Mouse (Mus musculus): ENCODE measurements around the gene Otub2.

Otub2 gene

DNA sequence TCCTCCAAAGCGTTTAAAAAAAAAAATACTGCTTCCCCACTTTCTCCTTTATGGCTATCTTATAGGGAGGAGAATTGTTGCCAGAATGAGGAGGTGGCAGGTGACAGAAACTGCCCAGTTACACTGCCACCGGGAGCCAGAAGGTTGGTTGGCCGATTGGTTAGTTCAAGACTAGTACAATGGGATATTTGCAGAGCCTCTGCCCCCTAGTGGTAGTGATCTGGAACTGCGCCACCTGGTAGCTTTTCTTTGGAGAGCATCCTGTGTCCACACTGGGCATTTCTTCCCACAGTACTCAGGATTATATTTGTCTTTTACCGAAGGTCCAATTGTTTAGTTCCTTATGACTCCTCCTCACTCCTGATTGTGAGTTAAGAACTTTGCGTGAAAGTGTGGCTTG is 16.8 kb upstream of the Otub2 start:
- no peak for DNase-seq (ENCODE audit: low spot score in 2 of 2)

DNA sequence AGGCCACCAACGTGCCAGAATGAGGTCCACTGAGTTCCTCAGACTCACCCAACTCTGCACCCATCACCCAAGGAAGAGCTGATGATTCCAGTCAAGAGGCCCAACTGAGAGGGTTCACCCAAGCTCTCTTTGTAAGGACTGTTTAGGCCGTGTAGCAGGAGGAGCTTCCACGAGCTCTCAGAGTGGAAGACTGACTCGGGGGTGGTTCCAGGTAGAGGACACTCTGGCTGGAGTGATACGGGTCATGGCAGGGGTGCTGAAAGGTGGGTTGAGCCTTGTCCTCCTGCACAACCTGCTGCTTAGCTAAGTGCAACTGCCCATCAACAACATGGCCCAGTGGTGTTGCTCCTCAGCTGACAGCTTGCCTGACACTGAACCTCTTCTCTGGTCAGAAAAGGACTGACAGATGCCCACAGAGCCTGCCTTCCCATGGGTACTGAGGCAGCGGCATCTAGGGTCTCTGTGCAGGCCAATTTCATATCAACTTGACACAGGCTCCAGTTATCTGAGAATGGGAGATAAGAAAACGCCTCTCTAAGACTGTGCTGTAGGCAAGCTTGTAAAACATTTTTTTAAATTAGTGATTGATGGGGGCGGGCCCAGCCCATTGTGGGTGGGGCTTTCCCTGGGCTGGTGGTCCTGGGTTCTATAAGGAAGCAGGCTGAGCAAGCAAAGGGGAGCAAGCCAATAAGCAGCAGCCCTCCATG is 14.8 kb upstream of the Otub2 start:
- DNase-seq (ENCODE audit: low spot score in 2 of 2): no peak

DNA sequence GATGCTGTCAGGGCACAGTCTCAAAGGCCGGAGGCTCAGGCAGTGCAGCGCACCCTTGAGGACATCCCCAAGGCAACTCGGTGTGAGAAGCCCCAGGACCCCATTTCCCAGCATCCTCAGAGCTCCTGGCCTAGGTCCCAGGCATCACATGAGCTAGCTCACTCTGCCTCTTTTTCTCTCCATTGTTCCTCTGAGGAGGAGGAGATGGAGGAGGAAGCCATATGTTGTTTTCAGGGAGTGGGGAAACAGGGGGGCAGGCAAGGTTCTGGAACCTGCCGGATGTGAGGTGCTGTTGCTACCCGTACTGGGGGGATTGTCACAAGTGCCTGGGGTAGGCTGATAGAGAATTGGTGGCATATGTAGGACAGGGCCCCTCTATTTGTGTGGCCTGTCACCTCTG is 12.4 kb upstream of the Otub2 start:
- DNase-seq (ENCODE audit: low spot score in 2 of 2): peak in 1 of 2 experiments; percentile 44

DNA sequence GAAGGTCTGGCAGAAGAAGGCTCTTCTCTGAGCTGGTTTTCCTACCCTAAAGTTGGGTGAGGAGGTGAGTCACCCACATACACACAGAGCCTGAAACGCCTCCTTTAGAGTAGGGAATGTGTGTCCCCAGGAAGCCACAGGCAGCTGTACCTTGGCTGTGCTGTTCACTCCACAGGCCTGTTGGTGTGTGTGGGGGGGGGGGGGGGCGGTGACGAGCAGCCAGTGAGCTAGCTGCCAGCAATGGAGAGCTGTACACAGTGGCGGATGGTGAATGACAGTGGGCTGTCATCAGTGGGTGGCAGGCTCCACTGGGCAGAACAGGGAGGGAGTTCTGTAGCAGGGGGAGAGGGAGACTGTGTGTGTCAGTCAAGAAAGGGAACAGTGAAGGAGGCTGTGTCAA is 11.7 kb upstream of the Otub2 start:
- no peak for DNase-seq (ENCODE audit: low spot score in 2 of 2)

DNA sequence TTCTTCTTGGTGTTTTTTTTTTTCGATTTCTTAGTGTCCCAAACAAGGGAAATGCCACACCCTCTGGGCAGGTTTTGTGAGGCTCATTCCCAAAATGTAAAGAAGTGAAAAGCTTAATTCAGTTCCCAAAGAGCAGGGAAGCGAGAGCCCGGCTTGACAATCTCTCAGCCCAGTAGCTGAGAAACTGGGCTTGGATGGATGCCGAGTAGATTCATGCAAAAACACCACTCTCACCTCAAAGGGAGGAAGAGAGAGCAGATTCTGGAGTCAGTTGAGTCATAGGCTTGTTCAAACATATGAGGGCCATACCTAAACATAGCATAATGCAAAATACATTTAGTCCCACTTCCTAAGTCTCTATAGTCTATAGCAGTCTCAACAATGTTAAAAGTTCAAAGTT is 8.3 kb upstream of the Otub2 start:
- no peak for DNase-seq (ENCODE audit: low spot score in 2 of 2)

DNA sequence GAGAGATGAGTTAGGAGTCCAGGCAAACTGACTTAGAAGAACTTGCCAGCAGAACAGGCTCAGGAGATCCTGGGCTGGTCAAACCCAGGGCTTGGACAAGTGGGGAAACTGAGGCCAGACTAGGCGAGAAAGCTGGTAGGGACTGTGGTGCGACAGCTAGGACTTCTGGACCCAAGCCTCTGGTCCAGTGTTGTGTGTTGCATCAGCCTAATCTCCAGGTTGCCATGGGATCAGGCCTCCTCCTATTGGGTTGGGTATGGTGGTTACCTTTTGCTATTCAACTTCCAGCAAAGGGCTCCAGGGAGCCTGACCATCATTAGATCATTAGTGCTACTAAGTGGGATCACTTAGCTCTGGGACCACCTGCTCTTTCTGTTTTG is 856 bp downstream of the Otub2 start:
- no peak for DNase-seq (ENCODE audit: low spot score in 2 of 2)

DNA sequence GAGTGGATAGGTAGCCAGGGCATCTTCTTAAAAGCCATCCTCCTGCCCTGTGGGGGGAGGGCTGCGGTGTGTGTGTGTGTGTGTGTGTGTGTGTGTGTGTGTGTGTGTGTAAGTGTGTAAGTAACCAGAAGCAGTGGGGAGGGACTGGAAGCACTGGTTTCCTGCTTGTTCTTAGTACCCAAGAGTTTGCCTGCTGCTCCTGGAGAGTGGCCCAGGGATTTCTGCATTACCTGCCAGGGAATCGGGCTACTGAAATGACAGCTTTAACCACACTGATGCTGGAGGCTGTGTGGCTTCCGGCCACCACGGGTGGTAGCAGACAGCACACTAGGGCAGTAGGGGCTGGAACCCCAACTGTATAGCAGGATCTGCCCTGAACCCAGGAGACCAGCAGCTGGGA is 1.5 kb downstream of the Otub2 start:
- no peak for DNase-seq (ENCODE audit: low spot score in 2 of 2)

DNA sequence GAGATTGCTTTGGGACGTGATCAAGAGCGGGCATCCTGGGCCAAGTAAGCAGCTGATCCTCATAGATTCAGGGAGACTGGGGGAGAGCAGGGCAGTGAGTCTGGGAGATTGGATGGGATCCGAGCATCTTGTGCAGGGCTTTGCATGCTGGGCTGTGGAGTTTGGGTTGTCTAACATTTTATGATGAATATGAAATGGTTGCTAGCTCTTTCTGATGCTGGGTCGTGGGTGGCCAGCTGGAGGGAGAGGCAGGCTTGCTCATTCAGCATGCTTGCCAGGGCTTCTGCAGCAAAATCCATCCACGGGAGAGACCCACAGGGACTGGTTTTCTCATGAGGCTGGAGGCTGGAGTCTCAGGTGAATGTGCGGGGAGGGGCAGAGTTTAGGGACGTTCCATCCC is 2.6 kb downstream of the Otub2 start:
- no peak for DNase-seq (ENCODE audit: low spot score in 2 of 2)

DNA sequence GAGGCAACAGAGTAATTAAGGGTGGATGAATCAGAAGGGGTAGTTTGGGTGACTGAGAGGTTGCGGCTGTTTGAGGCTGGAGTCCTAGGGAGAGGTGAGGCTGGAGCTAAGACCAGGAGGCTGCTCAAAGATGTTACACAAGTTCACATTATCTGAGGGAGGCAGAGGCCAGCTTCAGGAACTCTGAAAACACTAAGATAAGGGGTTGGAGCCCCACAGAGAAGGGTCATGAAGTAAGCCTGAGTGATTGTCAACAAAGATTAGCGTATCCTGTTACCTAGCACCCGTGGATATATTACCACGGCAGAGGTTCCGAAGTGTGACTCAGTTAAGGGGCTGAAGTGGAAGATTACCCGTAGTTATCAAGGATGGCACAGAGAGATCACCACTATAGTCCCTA is 5.0 kb downstream of the Otub2 start:
- no peak for DNase-seq (ENCODE audit: low spot score in 2 of 2)

DNA sequence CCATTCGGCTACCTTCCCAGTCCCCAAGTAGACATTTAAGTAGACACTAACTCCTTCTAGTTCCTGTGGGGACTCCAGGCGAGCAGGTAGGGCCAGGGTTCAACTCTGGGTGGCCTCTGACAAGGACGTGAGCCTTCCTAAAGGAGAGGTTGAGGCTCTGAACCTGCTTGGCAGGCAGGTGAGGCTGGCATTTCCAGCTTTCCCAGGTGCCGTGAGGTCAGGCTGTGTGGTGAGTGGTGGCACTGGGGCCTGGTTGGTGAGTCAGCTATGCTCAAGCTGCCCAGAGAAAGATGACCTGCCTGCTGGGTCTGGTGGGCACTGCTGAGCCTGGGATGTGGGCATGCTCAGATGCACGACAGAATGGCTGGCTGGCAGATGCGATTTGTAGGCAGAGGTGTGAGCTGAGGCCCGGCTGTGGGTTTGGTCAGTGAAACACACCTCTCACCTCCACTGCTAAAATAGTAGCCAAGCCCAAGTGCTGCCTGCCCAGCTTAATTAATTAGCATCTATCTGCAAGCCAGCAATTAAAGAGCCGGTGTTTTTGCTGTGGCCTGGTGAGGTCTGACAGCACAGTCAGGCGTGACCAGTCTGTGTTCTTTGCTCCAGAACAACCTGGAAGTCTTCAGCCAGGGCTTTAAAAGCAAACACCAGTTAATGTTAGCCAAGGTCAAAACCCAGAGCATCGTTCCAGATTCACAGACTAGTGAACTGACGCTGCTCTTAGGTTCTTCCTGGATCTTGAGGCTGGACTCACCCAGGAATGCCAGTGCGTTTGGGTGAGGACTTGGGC is 7.2 kb downstream of the Otub2 start:
- DNase-seq (ENCODE audit: low spot score in 2 of 2): no peak

DNA sequence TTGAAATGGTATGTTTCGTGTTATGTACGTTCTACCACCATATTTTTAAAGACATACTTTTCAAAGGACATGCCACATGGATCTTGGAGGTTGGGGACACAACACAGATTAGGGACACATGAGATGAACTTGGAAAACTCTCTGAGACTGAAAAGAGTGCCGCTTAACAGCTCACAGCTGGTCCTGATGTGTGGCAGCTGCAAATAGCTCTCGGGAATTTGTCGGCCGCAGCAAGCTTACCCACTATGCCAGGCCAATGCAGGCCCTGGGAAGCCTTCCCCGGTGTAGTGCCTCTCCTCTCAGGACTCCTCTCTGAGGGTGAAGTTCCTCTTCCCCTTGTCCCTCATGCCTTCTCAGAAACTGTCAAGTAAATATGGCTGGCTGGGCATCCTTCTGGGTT is 8.3 kb downstream of the Otub2 start:
- no peak for DNase-seq (ENCODE audit: low spot score in 2 of 2)

DNA sequence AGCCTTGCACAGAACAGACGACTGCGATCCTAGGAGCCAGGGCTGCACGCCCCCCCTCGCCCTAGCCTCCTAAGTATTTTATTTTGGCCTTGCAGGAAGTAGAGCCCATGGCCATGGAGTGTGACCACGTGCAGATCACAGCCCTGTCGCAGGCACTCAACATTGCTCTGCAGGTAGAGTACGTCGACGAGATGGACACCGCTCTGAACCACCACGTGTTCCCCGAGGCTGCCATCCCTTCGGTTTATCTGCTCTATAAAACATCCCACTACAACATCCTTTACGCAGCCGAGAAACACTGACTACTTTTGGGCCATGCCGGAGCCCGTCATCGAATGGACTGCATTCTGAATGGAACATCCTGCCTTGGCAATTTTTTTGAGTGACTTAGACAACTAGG is 15.6 kb downstream of the Otub2 start:
- no peak for DNase-seq (ENCODE audit: low spot score in 2 of 2)

DNA sequence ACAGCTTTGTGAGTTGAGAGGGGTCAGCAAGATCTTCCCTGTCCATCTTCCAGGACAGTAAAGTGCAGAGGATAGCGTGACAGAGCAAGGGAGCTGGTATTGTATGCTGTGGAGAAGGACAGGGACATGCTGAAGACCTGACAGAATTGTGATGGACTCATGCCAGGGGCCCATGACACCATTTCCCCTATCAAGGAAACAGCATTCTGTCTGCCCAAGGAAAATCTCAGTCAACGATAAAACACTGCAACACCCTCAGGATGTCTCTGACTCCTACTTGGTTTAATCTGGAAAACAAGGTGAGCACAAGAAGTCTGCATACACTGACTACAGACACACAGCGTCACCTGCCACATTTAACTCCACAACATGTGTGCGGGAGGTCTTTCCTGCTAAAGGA is 19.2 kb downstream of the Otub2 start, which contains the start of gene 9330161L09Rik:
TSS of gene 9330161L09Rik (minus strand) at position 101 of the 400 bp plus-strand sequence.
- no peak for DNase-seq (ENCODE audit: low spot score in 2 of 2)

DNA sequence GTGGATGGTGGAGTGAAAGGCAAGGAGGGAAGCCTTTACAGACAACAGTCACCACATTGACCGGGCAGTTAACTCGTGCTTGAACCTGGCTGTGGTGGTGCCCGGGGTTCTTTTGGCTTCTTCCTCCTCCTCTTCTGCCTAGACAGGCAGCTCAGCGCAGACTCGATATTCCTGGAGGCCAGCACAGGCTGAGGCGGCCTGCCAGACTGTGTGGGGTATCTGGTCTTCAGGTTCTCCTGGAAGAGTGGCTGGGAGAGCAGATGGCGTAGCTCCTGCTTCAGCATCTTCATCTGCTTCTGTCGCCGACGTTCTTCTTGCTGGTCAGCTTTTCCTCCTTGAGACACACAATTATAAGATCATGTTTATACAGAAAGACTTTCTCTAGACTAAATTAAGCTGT is 19.7 kb downstream of the Otub2 start:
- DNase-seq (ENCODE audit: low spot score in 2 of 2): no peak

DNA sequence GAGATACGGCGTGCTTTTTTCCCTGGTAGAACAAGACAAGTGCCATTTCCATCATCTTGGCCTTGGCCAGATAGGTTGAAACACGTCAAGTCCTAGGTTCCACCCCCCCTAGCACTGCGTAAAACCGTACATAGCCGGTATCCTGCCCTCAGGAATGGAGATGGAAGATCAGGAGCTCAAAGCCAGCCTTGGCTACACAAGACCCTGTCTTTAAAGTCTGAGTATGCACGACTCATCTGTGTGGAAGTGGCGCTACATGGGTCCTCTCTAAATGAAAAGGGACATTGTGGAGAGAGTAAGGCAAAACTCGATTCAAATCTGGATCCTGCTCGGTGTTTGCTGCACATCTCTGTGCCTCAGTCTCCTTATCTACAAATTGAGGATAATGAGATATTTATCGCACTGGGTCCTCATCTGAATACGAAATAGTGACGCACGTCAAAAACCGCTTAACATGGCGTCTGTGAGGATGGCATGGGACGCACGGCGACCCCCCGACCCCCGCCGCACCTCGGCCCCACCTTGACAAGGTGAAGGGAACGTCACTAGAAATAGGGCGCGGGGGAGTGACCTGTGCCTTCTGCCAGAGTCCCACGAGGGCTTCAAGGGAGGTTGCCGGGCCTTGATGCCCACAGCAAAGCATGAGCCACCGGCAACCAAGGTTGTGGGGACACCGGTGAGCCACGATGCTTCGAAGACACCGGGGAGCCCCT is 36.7 kb downstream of the Otub2 start:
- no peak for DNase-seq (ENCODE audit: low spot score in 2 of 2)

DNA sequence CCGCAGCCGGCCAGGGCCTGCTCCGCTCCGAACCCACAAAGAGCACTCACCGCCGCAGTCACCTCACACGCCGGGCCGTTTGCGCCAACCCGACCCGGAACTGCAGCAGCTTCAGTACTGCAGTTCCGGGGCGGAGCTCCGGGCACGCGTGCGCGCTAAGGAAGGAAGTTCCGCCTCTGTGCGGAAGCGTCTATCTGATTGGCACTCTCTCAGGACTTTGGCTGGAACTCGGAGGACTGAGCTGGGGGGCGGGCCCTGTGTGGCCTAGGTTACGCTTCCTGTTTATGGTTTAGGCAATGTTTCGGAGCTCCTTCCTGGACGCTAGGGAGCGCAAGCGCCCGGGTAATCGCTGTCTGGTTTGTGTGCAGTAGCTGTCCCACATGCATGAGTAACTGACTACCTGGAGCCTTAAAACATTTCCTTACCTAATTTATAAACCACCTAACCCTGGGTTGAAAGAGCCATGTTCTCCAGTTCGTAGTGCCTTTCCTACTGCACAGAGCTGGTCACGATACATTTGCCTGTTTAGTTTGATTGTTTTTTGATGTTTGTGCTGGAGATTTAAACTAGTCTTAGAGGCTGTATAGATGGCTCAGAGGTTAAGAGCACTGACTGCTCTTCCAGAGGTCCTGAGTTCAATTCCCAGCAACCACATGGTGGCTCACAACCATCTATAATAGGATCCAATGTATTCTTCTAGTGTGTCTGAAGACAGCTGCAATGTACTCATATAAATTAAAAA is 37.4 kb downstream of the Otub2 start, which contains the start of gene Ddx24:
TSS of gene Ddx24 (minus strand) at position 102 of the 742 bp plus-strand sequence.
- peak; percentile 97 to 98 for DNase-seq (ENCODE audit: low spot score in 2 of 2)

DNA sequence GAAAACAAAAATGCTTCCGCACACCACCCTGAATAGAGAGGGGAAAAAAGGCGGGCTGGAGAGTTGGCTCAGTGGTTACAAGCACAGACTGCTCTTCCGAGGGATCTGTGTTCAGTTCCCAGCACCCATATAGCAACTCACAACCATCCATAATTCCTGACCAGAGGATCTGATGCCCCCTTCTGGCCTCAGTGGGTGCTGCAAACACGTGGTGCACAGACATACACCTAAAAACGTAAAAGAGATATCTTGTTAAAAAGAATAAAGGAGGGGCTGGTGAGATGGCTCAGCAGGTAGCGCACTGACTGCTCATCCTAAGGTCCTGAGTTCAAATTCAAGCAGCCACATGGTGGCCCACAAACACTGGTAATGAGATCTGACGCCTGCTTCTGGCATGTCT is 38.2 kb downstream of the Otub2 start:
- no peak for DNase-seq (ENCODE audit: low spot score in 2 of 2)

DNA sequence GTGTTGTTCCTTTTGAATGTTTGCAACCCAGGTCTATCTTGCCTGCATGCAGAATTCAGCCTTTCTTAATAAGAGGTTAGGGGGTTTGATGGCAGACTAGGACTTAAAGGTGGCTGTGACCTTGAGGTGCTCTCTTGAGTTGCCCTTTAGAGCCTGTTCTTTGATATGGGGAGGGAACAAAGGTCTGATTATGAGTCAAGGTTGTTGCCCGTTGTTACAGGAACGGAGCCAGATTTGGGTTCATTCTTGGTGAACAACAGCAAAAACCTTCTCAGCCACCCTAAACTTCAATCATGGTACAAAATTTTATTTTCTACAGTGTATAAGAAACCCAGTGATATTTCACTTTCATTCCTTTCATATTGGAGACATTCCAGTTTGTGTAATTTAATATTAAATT is 44.9 kb downstream of the Otub2 start:
- DNase-seq (ENCODE audit: low spot score in 2 of 2): no peak

DNA sequence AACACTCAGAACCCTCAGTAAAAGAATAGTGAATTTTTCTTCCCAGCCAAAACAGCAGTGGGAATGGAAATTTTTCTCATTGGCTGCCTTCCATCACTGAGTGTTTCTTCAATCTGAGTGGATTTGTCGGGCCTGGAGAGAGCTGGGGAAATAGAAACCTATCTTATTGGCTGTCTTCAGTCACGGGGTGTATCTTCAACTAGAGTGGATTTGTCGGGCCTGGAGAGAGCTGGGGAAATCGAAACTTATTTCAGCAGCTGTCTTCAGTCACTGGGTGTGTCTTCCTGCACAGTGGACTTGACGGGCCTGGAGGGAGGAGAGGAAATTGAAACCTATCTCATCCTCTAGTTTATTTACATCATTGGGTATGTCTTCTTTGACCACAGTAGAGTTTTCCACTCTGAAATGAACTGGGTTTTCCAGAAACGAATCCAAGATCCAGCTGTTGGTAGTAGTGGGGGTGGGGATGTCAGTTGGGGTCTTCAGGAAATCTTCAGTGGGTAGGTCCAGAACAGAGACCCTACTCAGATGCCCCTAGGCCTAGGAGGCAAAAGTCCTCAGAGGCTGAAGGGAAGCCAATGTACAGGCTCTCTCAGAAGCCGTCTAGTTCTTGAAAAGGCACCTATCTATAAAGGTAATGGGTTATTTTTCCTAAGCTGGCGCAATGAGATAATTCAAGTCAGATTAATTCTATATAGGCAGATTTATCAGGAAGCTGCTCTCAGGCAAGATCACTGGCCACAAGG is 45.7 kb downstream of the Otub2 start, which contains the start of gene Ifi27:
TSS of gene Ifi27 (plus strand) at position 226 of the 746 bp plus-strand sequence.
- DNase-seq (ENCODE audit: low spot score in 2 of 2): no peak

DNA sequence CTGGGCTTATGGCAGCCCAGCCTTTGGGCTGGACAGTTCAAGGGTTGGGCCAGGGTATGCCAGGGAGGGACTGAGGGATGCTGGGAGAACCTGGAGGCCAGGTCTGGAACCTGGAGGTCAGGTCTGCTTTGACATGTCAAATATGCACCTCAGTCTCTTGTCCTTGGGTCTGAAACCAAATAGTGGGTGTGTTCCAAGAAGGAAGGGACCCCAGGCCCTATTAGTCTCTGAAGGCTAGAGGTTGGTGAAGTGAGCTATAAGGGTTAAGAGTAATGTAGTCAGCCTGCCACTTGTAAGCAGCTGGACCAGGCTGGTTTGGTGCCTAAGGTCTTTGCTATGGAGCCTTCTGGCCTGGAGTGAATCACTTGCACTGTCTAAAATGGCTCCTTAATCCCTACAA is 46.4 kb downstream of the Otub2 start:
- DNase-seq (ENCODE audit: low spot score in 2 of 2): no peak

DNA sequence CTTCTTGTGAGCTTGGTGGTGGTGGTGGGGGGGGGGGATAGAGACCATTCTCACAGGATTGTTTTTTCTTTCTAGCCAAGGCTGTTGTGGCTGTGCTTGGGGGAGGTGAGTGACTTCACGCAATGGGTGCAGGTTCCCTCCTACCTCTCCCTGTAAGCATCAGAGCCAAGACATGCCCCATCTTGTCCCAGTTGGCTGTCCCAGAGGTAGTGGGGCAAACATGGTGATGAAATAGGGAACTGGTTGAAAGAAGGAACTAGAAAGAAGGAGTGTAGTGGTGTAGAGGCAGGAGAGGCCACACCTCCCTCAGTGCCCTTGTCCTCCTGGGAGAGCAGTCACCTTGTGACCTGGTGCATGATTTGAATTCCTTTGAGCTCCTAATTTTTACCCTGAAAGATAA is 49.1 kb downstream of the Otub2 start:
- no peak for DNase-seq (ENCODE audit: low spot score in 2 of 2)
